Mouse (Mus musculus) retina, embryonic 14.5 days (tissue): Measurements from ENCODE around the gene Kif6.

Source experiments
- DNase-seq: peaks from one replicate; pipeline ENCODE4 v3.0.0-alpha.2; 2015; ENCODE audit warnings: low spot score

The Kif6 gene

GRCm38 (mm10) chr17:49666728-49667127, 51.8 kb downstream of the Kif6 start:
- no peak for DNase-seq

GRCm38 (mm10) chr17:49668296-49668695, 53.4 kb downstream of the Kif6 start:
- no peak for DNase-seq

- DNase-seq = no peak
These were observed 57.0 kb downstream of the Kif6 start for GRCm38 (mm10) chr17:49671921-49672339.

GRCm38 (mm10) chr17:49672421-49672820, 57.5 kb downstream of the Kif6 start:
- no peak for DNase-seq

GRCm38 (mm10) chr17:49675629-49676028, 60.7 kb downstream of the Kif6 start:
- no peak for DNase-seq

- peak; percentile 73 for DNase-seq
These were observed 66.5 kb downstream of the Kif6 start for GRCm38 (mm10) chr17:49681410-49681809.

GRCm38 (mm10) chr17:49684146-49684545, 69.2 kb downstream of the Kif6 start:
- peak; percentile 25 for DNase-seq

GRCm38 (mm10) chr17:49690607-49691454, 75.9 kb downstream of the Kif6 start:
- peak; percentile 22 for DNase-seq

GRCm38 (mm10) chr17:49691455-49691805, 76.5 kb downstream of the Kif6 start:
- DNase-seq = no peak

DNA sequence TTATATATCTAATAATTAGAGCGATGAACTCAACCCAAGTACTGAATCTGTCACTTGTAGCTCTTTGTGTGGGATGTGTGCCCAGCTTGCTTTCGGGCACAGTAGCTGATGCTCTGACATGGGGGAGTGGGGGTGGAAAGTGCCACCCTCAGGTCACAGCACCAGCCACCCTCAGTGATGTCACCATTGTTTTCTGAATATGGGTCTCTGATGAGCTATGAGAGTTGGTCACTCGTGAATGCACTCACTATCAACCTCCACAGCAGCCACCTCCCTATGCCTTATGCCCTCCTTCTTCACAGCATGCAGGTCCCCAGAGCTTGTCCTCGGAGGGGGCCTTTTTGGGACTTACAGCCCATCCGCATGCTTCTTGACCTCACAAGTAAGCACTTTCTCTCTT, 78.3 kb downstream of the Kif6 start:
- no peak for DNase-seq

GRCm38 (mm10) chr17:49697220-49697619, 82.3 kb downstream of the Kif6 start:
- no peak for DNase-seq

DNA sequence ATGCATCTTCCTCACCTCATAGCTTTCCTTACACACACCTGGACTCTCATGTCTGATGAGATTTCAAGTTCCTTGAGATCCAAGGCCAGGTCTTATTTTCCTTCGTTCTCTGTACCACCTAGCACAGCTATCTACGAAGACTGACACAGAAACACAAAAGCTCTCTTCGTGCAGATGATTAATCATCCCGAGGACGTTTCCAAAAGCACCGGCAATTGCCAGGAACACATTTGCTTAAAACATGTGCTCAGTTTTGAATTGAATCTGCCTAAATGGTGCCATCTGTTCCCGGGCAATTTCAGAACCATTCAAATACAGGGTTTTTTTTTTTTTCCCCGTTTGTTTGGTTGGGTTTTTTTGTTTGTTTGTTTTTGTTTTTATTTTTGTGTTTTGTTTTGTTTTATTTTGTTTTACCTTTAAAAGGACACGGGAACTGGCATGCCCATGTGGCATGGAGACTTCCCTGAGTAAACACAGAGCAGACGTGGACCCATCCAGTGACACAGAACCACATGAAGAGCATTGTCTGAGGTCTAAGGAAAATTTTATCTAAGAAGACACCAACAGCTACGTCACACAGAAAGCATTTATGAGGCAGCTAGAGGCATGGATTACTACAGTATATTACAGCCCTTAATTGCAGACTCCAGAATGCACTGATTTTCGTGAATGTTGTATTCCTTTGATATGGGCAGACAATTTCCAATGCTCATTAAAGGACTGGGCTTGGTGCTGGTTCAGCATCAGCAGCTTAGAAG, 88.7 kb downstream of the Kif6 start:
- no peak for DNase-seq

GRCm38 (mm10) chr17:49709192-49709591, 94.3 kb downstream of the Kif6 start:
- no peak for DNase-seq

DNA sequence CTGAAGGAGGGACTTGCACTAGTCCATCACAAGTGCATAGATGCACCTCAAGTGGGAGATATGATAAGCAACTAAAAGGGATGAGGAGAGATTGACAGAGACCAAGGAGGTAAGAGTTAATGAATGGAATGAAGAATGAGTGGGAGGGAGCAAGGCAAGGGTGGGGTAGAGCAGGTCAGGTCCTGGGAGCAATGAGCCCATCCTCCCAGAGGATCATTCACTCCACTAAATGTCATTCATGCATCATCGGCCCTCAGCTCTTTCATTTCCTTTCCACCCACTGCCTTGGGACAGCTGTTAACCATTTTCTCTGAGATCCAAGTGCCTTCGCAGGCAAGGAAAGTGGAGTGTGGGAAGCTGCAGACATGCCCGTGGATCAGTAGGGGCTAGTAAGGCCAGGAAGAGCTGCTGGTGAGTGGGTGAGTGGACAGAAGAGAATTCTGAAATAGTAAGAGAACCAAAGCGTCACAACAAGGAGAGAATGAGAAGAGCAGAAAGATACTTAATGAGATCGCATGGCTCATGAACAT, 95.2 kb downstream of the Kif6 start:
- DNase-seq = no peak

GRCm38 (mm10) chr17:49726206-49726605, 111.3 kb downstream of the Kif6 start:
- DNase-seq = no peak

DNA sequence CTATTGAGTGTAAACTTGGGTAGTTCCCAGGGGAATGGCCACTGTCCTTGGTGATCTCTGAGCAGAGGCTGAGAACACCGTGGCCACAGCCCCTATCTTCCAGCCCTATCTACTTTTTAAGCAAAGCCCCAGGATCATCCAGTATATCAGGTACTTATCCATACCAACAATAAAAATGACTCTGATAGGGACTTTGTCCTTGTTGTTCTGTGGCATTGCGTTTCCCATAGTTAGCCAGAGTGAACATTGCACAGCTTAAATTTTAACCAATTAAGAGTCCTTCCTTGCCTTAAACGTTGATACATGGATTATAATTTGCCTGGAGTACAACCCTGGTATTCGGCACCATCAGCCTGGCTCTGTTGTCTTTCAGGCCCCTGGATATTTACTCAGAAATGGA, 112.0 kb downstream of the Kif6 start:
- no peak for DNase-seq

DNA sequence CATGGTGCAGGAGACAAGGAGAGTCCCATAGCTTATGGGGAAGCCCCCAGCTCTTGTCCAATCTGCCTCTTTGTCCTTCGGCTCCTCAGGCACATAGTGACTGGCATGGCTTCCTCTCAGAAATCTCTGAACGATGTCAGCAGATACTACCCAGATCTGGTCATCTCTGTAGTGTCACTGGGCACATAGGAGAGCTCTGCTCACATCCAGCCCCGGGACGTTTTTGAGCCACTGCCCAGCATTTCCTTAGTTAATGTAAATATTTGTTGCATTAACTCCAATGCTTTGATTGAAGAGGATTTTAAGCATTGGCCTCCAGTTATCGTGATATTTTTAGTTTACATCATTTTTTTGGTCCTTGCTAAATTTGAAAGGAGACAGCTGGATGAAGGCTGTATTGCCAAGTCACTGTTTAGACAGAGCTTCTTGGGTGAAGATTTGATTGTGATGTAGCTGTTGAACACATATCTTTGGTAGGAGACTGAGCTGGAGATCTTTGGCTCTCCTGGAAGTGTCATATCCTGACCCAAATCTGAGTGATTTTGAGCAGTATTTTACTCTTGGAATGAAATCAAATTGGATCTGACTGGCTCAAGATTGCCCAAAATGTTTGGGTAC, 112.6 kb downstream of the Kif6 start:
- DNase-seq = no peak

GRCm38 (mm10) chr17:49729856-49730255, 114.9 kb downstream of the Kif6 start:
- no peak for DNase-seq

DNA sequence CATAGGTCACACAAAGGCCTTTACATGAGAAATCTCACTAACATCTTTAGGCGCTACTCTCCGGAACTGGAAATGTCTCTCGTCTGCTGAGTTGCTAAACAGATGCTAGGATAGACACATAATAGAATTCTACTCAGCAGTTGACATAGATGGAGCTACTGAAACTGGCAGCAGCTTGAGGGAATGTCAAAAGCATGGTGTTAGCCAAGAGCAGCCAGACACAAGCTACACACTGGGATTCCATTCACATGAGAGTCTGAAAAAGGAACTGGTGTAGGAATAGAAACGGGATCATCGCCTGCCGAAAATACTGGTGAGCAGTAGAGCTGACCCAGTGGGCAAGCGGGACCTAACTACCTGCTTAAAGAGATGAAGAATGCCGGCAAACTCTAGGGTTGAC, 117.8 kb downstream of the Kif6 start:
- DNase-seq = no peak

DNA sequence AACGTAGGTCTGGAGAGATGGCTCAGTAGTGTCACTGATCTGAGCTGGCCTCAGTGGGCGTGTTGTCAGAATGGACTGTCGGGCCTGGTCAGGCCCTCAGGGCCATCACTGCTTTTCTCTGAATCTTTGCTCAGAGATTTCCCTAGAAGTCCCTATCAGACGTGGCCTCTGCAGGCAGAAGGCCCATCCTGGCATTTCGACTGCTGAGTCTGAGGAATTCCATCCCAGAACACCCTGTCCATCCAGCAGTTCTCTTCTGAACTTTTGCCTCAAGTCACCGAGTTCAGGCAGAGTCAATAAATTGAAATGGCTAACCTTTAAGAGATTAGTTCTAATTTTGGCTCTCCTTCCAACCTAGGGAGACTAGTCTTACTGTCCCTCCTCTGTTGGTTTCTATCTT, 119.1 kb downstream of the Kif6 start:
- DNase-seq = no peak

GRCm38 (mm10) chr17:49734776-49735175, 119.8 kb downstream of the Kif6 start:
- DNase-seq = no peak

- DNase-seq = no peak
These were observed 121.4 kb downstream of the Kif6 start for GRCm38 (mm10) chr17:49736364-49736763.
